Mouse (Mus musculus): ENCODE results near the gene Zfx.

Zfx gene

DNA sequence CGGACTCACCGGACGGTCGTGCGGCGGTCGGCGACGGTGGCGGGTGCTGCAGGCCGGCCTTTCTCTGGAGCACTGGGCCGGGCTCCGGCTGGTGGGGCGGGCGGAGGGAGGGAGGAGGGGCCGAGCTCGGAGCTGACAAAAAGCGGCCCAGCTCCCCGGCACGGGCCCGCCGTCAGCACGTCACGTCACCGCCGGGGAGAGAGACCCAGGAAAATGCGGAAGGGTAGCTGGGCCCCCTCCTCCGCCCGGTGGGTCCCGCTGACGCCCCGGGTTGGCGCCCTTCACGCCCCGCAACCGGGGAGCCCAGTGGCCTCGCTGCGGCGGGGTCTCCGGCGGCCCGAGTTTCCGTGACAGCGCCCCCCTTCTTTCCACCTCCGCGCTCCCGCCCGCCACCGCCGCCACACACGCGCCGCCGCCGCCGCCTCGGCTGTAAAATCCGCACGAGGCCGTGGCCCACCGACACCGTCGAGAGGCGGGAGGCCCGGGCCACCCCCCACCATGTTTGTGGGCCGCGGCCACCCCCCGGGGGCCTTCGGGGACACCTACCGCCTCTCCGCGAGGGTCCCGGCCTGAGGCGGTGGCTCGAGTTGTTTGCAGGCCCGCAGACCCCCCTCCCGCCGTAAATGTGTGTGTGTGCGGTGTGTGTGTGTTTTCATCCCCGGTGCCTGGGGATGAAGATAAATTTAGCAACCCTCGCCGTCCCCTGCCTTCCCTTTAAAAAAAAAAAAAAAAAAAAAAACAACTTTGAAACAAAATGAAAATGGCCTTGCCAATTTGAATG, at the start of gene Zfx:
Gene Zfx (minus strand): TSS at position 644 of the 781 bp plus-strand sequence.
- DNase-seq (ENCODE audit: low read depth, low spot score) = peak; percentile 37

DNA sequence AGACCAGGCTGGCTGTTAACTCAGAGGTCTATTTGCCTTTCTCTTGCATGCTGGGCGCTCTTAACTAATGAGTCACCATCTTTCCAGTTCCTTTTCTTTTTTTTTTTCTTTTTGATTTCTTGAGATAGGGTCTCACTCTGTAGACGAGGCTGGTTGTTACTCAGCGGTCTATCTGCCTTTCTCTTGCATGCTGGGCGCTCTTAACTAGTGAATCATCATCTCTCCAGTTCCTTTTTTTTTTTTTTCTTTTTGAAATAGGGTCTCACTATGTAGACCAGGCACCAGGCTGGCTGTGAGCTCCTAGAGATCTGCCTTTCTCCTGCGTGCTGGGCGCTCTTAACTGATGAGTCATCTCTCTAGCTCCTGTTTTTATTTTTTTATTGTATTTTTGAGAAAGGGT, 45.8 kb upstream of the Zfx start:
- DNase-seq (ENCODE audit: low read depth, low spot score) = no peak

DNA sequence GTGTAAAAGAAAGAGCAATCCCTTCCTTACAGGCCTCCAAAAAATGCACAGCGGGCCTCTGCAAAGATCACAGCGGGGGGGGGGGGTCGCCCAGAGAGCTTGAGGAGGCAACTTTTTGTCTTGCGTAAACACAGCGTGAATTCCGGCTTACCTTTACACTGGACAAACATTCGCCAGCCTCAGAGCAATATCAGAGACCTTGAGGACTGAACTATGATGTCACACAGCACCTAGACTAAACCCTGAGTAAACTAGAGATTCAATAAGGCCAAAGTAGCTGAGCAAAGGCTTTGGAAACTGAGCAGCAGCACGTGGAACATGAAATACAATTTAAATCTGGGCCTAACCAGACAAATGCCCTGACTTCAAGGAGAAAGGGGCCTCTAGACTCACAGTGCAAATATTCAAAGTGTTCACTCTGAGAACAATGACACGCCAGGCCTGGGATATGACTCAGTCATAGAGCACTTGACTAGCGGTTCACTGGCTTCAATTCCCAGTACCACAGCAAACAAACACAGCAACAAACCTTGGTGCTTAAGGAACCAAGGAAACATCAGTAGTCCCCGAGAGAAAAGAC, 28.8 kb upstream of the Zfx start:
- no peak for DNase-seq (ENCODE audit: low read depth, low spot score)

DNA sequence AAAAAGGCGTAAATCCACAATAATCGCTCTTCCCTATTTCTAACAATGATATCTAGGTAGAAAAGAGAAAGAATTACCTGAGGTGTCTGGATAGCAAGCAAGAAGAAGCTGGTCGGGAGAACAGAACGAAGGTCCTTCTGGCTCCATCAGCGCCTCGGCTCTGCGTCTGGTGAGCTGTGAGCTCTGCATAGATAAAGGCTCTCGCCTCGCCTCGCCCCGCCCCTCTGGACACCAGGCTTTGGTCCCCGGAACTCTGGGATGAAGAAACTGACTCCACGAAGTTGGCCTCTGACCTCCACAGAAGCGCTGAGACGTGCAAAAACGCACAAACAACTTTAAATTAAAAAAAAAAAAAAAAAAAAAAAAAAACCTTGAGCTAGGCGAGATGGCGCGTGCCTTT, 27.0 kb upstream of the Zfx start:
- no peak for DNase-seq (ENCODE audit: low read depth, low spot score)

DNA sequence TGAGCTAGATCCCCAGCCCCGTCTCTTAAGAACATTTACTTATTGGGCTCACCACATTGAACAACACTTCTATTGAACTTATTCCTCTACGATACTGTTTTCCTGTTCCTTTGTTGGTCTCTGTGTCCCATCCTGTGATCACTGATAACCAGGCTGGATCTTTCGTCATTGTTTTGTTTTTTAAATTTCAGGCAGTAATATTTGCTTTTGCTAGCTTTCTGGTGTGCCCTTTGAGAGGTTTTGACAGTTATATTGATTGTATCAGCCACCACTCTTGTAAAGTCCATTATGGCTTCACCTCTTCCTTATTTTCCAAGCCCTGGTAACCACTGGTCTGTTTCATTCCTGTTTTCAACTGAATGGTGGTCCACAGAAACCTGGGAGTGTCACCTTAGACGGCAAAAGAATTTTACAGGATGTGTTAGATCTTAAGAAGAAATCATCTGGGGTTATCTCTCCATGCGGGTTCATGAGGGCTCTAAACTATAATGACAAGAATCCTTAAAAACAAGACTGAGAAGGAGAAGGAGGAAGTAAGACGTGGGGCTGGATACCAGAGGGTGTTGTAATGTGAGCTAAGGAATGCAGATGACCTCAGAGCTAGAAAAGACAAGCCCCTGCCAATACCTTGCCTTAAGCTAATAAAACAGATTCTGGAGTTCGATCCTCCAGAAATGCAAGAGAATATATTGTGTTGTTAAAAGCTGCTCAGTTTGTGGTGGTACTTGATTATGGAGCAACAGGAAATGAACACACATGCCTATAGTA, 18.7 kb upstream of the Zfx start:
- DNase-seq (ENCODE audit: low read depth, low spot score) = no peak

DNA sequence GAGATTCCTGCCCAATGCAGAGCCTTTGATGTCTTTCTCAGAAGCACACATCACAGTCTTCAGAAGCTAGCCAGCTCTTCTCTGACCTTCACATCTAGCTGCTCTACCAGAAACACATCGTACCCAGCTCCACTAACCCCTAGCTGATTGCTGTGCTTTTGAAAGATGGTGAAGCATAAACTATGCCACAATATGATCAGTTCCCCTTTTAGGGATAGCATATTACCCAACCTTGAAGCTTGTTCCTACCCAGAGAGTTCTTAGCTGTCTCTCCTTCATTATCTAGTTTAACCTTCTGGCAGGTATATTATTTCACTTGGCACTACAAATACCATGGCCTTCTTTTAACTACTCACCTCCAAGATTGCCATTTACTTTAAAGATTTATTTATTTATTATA, 16.6 kb upstream of the Zfx start:
- no peak for DNase-seq (ENCODE audit: low read depth, low spot score)

DNA sequence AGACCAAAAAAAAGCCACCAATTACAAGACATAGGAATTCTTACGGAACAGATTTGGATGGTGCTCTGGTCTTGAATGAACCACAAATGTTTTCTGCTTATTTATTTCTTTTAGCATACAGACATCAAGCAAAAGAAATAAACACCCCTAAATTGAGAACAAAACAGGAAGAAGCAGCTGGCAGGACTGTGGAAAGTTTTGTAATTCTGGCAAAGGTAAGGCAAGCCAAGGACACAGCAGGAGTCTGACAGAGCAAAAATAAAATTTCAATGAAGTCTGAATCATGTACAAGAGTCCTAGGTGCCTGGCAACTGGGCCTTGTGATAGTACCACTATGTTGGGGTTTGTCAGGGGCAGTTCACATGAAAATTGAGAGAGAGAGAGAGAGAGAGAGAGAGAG, 14.8 kb upstream of the Zfx start:
- DNase-seq (ENCODE audit: low read depth, low spot score) = no peak

DNA sequence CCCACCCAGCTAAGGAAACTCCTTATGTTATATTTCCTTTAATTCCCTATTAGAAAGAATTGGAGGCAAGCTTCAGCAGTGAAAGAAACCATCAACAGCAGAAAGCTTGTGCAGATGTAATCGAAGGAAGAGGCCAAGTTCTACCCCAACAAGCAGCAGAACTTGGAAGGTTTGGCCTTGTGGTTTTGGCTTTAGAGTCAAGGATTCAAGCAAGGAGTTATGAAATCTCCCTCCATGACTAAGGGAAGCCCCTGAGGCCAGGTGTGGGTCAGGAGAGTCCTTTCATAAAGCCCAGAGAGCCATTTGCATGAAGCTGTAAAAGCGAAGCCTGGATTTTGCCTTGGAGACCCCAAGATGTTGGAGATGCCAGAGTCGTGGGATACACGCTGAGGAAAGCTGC, 11.6 kb upstream of the Zfx start:
- DNase-seq (ENCODE audit: low read depth, low spot score) = no peak

DNA sequence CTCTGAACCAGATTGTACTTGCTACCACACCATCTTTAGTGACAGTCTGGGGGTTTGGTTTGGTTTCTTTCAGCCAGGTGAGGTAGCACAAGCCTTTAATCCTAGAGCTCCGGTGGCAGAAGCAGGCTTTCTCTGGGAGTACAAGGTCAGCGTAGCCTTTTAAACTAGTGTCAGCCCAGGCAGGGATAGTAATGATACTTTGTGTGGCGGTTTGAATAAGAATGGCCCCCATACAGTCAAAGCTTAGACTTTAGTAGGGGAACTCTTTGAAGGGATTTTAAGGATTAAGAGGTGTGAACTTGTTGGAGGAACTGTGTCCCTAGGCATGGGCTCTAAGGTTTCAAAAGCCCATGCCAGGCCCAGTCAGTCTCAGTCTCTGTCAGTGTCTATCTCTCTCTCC, 10.0 kb upstream of the Zfx start:
- DNase-seq (ENCODE audit: low read depth, low spot score) = no peak

DNA sequence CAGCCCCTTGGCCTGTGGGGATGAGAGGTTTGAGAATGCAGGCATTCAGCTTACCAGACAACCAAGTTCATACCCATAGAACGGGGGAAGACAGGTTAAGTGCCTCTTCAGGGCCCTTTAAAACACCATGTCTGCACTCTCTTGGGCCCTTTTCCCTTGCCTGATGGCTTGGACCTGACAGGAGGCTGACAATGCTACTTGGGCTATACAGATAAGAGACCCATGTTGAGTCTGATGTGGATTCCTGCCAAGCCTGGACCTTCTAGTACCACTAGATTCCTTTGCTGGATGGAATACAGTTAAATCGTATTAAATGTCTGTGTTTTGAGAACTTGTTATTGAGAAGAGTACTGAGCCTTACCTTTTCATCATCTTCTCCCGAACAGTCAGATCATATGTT, 8.7 kb upstream of the Zfx start:
- DNase-seq (ENCODE audit: low read depth, low spot score) = no peak

DNA sequence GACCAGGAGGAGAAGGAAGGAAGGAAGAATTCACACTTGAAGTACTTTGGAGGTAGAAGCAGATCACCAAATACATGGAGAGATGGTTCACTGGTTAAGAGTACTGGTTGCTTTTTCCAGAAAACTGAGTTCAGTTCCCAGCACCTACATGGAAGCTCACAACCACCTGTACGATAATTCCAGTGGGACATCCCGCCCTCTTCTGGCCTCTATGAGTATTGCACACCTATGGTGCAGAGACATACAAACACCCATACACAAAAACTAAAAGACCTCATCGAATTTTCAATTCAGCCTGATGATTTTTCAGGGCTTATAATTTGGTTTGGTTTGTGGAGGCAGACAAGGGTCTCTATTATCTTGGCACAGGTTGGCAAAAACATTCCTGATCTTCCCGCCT, 6.2 kb upstream of the Zfx start:
- DNase-seq (ENCODE audit: low read depth, low spot score) = no peak

DNA sequence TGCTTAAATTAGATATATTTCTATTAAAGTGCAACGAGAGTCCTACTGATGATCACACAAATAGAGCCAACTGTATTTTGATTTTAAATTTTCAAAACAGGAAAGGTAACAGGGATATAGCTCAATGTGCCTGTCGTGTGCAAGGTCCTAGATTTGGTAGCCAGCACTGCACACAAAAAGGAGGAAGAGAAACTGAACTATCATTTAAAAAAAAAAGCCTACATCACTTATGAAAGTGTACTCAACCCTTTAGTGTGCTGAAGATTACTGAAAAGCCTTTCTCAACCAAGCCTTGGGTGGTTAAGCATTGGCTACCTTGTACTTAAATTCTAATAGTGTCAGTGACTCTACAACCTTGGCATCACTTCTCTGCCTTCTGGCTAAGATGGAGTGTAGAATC, 2.4 kb upstream of the Zfx start:
- no peak for DNase-seq (ENCODE audit: low read depth, low spot score)

DNA sequence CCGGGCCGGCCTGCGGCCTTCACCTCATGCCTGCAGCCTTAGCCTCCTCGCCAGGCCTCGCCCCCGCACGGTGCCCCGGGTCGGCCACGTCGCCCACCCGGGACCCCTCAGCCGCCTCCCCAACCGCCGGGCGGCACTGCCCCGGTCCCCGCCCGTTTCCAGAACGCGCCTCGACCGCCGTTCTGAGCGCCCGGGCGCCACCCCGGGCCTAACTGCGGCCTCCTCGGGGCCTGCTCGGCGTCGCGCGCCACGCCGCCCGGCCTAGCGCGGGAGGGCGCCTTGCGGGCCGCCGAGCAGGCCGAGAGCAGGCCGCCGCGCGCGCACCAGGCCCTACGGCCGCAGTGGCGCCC, 818 bp downstream of the Zfx start:
- no peak for DNase-seq (ENCODE audit: low read depth, low spot score)

DNA sequence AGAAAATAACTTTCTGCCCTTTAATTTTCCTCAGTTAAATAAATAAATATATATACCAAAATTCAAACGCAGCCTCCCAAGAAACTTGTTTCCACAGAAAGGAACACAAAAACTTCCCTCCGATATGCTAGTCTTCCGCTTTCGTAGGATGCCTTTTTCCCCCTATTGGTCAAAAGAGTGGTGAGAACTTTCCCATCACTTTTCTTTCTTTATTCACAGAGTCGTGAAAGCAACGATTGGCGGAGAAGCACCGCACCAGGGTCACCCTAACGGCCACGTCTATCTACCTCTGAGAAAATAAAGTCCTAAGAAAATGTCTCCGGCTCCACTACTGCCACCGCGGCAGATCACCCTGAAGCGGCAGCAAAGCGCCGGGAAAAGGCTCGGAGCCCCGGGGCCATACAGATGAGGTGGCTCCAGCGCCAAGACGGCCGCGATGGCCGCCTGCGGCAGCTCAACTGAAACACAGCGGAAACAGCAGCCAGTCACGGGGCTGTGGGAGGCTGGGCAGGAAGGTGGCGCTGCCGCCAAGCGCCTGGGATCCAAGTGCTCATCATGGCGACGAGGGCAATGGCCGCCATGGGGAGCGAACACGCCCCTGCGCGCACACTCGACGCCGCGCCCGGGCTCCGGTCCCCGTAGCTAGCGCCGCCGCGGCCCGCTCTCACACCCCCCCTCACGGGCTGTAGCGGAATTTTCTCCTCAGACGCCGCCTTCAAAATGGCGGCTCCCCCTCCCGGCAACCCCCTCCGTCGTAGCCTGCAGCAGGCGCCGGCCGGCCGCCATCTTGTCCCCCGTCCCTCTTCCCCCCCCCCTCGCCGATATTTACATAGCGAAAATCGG, 1.4 kb downstream of the Zfx start:
- peak; percentile 84 for DNase-seq (ENCODE audit: low read depth, low spot score)

DNA sequence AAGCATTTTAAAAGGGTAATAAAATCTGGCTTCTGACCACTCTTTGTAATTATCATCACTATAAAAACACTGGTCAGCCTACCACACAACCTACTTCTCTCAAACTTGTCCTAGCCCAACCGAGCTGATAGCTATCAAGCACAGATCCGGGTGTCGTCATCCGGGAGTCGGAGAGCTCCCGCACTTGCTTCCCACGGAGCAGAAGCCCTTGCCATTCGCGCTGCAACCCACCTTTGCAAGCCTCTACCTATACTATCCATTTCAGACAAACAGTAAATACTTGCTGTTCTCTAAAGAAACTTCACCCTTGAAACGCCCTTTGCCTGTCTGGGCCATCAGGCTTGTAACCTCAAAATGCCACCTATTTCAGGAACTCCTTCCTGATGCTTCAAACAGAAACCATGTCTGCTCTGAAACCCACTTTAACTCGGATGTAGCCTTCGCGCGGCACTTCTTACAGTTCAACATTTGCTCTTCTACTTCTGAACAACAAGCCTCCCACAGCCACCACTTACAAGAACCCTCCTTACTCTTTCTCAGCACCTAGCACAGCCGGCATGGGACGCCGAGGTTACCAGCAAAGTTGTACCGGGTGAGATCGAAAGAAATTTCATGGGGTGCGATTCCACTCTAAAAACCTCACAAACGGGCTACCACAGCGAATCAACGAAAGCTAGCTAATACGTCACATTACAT, 2.2 kb downstream of the Zfx start:
- no peak for DNase-seq (ENCODE audit: low read depth, low spot score)

DNA sequence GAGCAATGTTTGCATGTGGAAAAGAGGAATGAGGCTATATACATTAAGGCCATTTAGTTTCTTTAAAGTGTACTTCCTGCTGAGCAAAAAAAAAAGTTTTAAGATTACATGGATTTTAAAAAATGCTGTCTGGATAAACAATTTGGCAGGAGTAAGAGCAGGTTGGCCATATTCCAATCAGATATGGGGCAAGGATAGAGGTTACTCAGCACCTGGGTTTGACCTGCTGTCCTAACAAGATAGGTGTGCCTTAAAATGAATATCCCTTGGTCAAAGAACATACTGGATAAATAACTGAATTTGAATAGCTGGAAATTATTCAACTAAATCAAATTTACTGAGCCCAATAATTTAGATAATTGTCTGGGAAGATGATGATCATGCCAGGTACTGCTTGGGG, 5.2 kb downstream of the Zfx start:
- DNase-seq (ENCODE audit: low read depth, low spot score) = no peak

DNA sequence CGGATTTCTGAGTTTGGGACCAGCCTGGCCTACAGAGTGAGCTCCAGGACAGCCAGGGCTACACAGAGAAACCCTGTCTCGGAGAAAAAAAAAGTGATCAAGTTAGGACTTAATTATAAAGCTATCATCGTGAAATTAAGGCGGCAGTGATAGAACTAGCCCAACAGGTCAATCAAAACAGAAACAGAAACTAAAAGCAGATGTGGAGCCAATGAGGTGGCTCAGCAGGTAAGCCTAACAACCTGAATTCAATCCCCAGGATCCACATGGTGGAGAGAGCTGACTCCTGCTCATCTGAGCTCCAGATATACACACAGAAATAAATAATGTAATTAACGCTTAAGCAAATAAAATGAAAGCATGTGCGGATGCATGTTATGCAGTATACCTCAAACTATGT, 7.6 kb downstream of the Zfx start:
- DNase-seq (ENCODE audit: low read depth, low spot score) = no peak

DNA sequence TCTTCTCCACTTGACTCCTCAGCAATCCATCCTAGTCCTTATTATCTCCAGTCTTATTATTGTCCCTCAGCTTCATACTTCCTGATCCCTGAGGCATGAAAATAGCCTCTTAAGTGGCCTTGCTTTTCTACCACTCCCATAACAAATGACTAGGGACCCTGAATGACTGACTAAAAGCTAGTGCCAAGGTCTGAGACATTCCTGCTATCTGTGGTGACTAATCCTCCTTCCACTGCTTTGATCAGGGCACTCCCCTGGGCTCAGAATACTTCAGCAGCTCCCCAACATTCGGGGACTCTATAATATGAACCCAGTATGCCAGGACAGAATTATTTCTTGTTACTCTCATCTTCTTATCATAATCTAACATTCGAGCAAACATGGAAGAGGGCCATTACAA, 17.5 kb downstream of the Zfx start:
- no peak for DNase-seq (ENCODE audit: low read depth, low spot score)

DNA sequence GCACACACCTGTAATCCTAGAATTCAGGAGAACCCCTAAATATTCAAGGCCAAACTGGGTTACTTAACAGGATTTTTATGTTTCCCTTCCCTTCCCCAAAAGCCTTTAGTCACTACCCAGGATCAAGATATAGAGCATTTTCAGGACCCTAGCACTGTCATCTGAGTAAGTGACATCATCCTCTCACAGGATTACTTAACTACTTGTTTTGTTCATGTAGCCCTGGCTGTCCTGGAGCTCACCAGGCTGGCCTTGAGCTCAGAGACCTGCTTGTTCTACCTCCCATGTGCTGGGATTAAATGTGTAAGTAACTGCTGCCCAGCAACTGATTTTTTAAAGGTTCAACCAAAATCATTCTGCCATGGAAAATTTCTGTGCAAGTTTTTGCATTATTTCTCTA, 20.6 kb downstream of the Zfx start:
- no peak for DNase-seq (ENCODE audit: low read depth, low spot score)

DNA sequence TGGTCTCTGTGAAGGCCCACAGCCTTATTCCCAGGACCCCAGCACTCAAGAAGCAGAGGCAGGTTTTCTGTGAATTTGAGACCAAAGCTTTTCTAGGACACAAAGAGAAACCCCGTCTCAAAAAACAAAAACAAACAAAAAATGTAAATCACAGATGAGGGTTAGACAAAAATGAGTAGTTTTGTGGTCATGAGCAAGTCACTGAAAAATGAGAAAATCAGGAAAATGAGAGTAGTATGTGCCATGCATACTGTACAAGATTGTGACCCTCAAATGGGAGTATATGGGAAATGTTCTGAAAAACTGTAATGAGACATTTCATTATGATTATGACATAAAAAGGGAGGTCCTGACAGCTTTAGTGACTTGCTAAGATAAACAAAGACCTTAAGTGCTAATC, 22.9 kb downstream of the Zfx start:
- DNase-seq (ENCODE audit: low read depth, low spot score) = no peak

DNA sequence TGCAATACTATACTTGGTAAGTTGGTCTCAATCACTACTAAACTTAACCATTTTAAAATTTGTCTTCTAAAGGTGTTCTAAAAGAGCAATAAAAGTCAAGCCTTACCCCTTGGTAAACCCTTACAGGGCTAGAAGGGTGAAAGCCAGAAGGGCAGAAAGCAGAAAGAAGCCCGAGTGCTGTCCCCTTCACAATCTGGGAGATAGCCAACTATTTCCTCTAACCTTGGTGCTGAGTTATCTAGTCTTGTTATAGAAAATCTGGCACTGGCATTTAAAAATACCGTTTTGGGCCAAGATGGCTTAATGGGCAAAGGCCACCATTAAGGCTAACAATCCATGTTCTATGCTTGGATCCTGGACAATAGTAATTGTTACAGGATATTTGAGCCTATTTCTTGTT, 32.5 kb downstream of the Zfx start:
- DNase-seq (ENCODE audit: low read depth, low spot score) = no peak

DNA sequence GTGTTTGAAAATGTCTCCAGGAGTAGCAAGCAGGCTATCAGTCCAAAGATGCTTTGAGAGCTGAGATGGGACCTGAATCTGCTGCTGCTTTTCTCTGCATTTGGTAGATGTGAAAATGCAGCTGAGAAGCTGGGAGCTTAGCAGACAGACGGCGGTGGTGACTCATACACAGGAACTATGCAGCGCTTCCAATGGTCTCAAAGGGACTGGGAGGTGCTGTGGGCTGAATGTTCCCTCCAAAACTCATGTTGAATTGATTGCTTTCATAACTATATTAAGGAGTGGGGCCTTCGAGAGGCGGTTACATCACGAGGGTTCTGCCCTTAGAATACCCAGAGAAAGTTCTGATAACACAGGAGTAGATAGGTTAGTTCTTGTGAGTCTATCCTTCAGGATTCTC, 62.3 kb downstream of the Zfx start:
- no peak for DNase-seq (ENCODE audit: low read depth, low spot score)

All from forelimb bud, embryonic 11.5 days (tissue).